ENCODE assay signal across 9 mouse cellular contexts in genomic region chr8:11498786-11499485, GRCm38 (mm10). TPM values are rescaled to one million over a fixed set of nuclear protein-coding genes. Genes with fewer than 3 reads are reported as not detected.
DNase-seq lines count a peak whose midpoint lies in the region; ATAC-seq and TF ChIP-seq lines count a peak whose summit lies in the region.
"Had no signal": no experiment of that assay in that cellular context is flagged by ENCODE, and none has a peak within 500 bp of the region (broad histone marks: within the 10 kb centered on the region; RNA-seq: fewer than 3 reads in every experiment).

No protein-coding gene starts in this region.

- WGBS in hindbrain, embryonic 12.5 days: 91% methylated on average over 4 of the region's 4 CpGs
- WGBS in hindbrain, postnatal 0 days: 91% methylated on average over 4 of the region's 4 CpGs
- WGBS in neural tube, embryonic 13.5 days: 91% methylated on average over 4 of the region's 4 CpGs

- 0 out of 2 replicates have a peak overlapping the region, but pooled peaks have one; percentile 62 for H3K4me2 ChIP-seq in hindbrain, embryonic 12.5 days (replicated peaks)
- no peak overlapping the region for H3K4me2 ChIP-seq in hindbrain, postnatal 0 days (ENCODE audit: low read depth, low read length)
- peak overlapping the region; percentile 69 for H3K4me2 ChIP-seq in neural tube, embryonic 13.5 days

- no peak for TF ChIP-seq CTCF in hindbrain, postnatal 0 days (IDR thresholded peaks at IDR 0.05; ENCODE audit: low read depth)
- TF ChIP-seq CTCF in bone marrow macrophage, adult 2 months (IDR thresholded peaks at IDR 0.05; ENCODE audit: low read depth, low read length): no peak

- H3K9ac ChIP-seq in hindbrain, embryonic 12.5 days: no peak overlapping the region
- no peak overlapping the region for H3K9ac ChIP-seq in hindbrain, postnatal 0 days (replicated peaks; ENCODE audit: low read length)
- no peak overlapping the region for H3K9ac ChIP-seq in neural tube, embryonic 13.5 days

- no peak overlapping the region for H3K4me3 ChIP-seq in hindbrain, embryonic 12.5 days
- no peak overlapping the region for H3K4me3 ChIP-seq in hindbrain, postnatal 0 days (ENCODE audit: low read length)
- peak overlapping the region; percentile 92 for H3K4me3 ChIP-seq in bone marrow macrophage, adult 2 months (ENCODE audit: insufficient read depth, low read length)
- peak overlapping the region; percentile 84; the same call in 1 of the 2 replicates for H3K4me3 ChIP-seq in neural tube, embryonic 13.5 days

- H3K4me1 ChIP-seq in hindbrain, embryonic 12.5 days: peaks cover 16% of the 10 kb centered on the region
- peaks cover 14% of the 10 kb centered on the region for H3K4me1 ChIP-seq in hindbrain, postnatal 0 days (ENCODE audit: insufficient read depth, low read length)
- H3K4me1 ChIP-seq in bone marrow macrophage, adult 2 months (ENCODE audit: control insufficient read depth, insufficient read depth, low read length): peaks cover 18% of the 10 kb centered on the region
- peaks cover 30% of the 10 kb centered on the region for H3K4me1 ChIP-seq in neural tube, embryonic 13.5 days (replicated peaks)

- H3K27me3 ChIP-seq in hindbrain, embryonic 12.5 days: peaks cover 4% of the 10 kb centered on the region; the same call in 1 of the 2 replicates
- no peaks in the 10 kb centered on the region for H3K27me3 ChIP-seq in hindbrain, postnatal 0 days (ENCODE audit: insufficient read depth, low read length)
- H3K27me3 ChIP-seq in neural tube, embryonic 13.5 days: peaks cover 24% of the 10 kb centered on the region

- no peak for TF ChIP-seq POLR2A in bone marrow macrophage, adult 2 months (IDR thresholded peaks at IDR 0.05; ENCODE audit: borderline replicate concordance, low read depth, low read length)

- H3K27ac ChIP-seq in hindbrain, embryonic 12.5 days: no peak overlapping the region
- no peak overlapping the region for H3K27ac ChIP-seq in hindbrain, postnatal 0 days
- no peak overlapping the region for H3K27ac ChIP-seq in bone marrow macrophage, adult 2 months (ENCODE audit: insufficient read depth, low read depth, low read length)
- no peak overlapping the region for H3K27ac ChIP-seq in neural tube, embryonic 13.5 days (replicated peaks)

- no peak for DNase-seq in hindbrain, postnatal 0 days (ENCODE audit: low spot score)
- DNase-seq in induced T-regulatory cell, adult 2 months (ENCODE audit: low read depth): peak; percentile 18
- no peak for DNase-seq in cerebellum, postnatal 4 days (ENCODE audit: low spot score in 2 of 2)
- DNase-seq in right cerebral cortex, postnatal 36 days (ENCODE audit: low spot score in 2 of 2): no peak
- DNase-seq in frontal cortex, postnatal 25 days (ENCODE audit: low spot score in 2 of 2): no peak
- DNase-seq: kidney, adult 18-20 months had no signal

- peaks cover 14% of the 10 kb centered on the region for H3K36me3 ChIP-seq in hindbrain, embryonic 12.5 days
- peaks cover 8% of the 10 kb centered on the region; the same call in 1 of the 2 replicates for H3K36me3 ChIP-seq in hindbrain, postnatal 0 days (ENCODE audit: insufficient read depth, low read length)
- H3K36me3 ChIP-seq in neural tube, embryonic 13.5 days: peaks cover 19% of the 10 kb centered on the region

- no peaks in the 10 kb centered on the region for H3K9me3 ChIP-seq in hindbrain, embryonic 12.5 days (replicated peaks)
- no peaks in the 10 kb centered on the region for H3K9me3 ChIP-seq in hindbrain, postnatal 0 days (ENCODE audit: low read length)
- H3K9me3 ChIP-seq in neural tube, embryonic 13.5 days: no peaks in the 10 kb centered on the region

- ATAC-seq in hindbrain, embryonic 12.5 days (ENCODE audit: low FRiP score): no peak
- no peak for ATAC-seq in hindbrain, postnatal 0 days
- ATAC-seq in neural tube, embryonic 13.5 days (ENCODE audit: low read depth): no peak

RNA-seq across cellular contexts. Expression of gene Naxd, which starts 1.6 kb away (rescaled TPM):
- 109 and 121 TPM in 2 replicates for polyA plus RNA-seq in hindbrain, embryonic 12.5 days (2016; fragmentation: Nextera tagmentation; extraction: Ambion mirVana)
- 86.9 and 115 TPM in 2 replicates for total RNA-seq in hindbrain, postnatal 0 days (2014; rRNA removed)
- 125 and 129 TPM in 2 replicates for polyA plus RNA-seq in hindbrain, postnatal 0 days (2015; fragmentation: Nextera tagmentation; extraction: Ambion mirVana)
- polyA plus RNA-seq in bone marrow macrophage, adult 2 months (2012; ENCODE audit: insufficient read depth, insufficient read length, missing spikeins): 45.1 and 48.0 TPM in 2 replicates
- polyA plus RNA-seq in neural tube, embryonic 13.5 days (2015; fragmentation: Nextera tagmentation; extraction: Ambion mirVana): 148 and 150 TPM in 2 replicates

RNA-seq across cellular contexts. Expression of gene Rab20, which starts 20.4 kb away (rescaled TPM):
- polyA plus RNA-seq in hindbrain, embryonic 12.5 days (2016; fragmentation: Nextera tagmentation; extraction: Ambion mirVana): 0.79 and 1.6 TPM in 2 replicates
- 0.58 and 4.7 TPM in 2 replicates for total RNA-seq in hindbrain, postnatal 0 days (2014; rRNA removed)
- polyA plus RNA-seq in hindbrain, postnatal 0 days (2015; fragmentation: Nextera tagmentation; extraction: Ambion mirVana): 2.2 and 3.1 TPM in 2 replicates
- polyA plus RNA-seq in bone marrow macrophage, adult 2 months (2012; ENCODE audit: insufficient read depth, insufficient read length, missing spikeins): 12.2 and 12.5 TPM in 2 replicates
- 1.4 and 1.5 TPM in 2 replicates for polyA plus RNA-seq in neural tube, embryonic 13.5 days (2015; fragmentation: Nextera tagmentation; extraction: Ambion mirVana)

RNA-seq across cellular contexts. Expression of gene Cars2, which starts 51.6 kb away (rescaled TPM):
- 17.9 and 20.6 TPM in 2 replicates for polyA plus RNA-seq in hindbrain, embryonic 12.5 days (2016; fragmentation: Nextera tagmentation; extraction: Ambion mirVana)
- 42.6 and 58.0 TPM in 2 replicates for total RNA-seq in hindbrain, postnatal 0 days (2014; rRNA removed)
- 19.3 and 20.7 TPM in 2 replicates for polyA plus RNA-seq in hindbrain, postnatal 0 days (2015; fragmentation: Nextera tagmentation; extraction: Ambion mirVana)
- polyA plus RNA-seq in bone marrow macrophage, adult 2 months (2012; ENCODE audit: insufficient read depth, insufficient read length, missing spikeins): 19.5 and 27.3 TPM in 2 replicates
- 25.1 and 25.4 TPM in 2 replicates for polyA plus RNA-seq in neural tube, embryonic 13.5 days (2015; fragmentation: Nextera tagmentation; extraction: Ambion mirVana)

RNA-seq across cellular contexts. Expression of gene Ing1, which starts 56.4 kb away (rescaled TPM):
- 53.4 and 57.5 TPM in 2 replicates for polyA plus RNA-seq in hindbrain, embryonic 12.5 days (2016; fragmentation: Nextera tagmentation; extraction: Ambion mirVana)
- 12.5 and 19.0 TPM in 2 replicates for total RNA-seq in hindbrain, postnatal 0 days (2014; rRNA removed)
- polyA plus RNA-seq in hindbrain, postnatal 0 days (2015; fragmentation: Nextera tagmentation; extraction: Ambion mirVana): 36.7 and 38.3 TPM in 2 replicates
- polyA plus RNA-seq in bone marrow macrophage, adult 2 months (2012; ENCODE audit: insufficient read depth, insufficient read length, missing spikeins): 52.6 and 59.4 TPM in 2 replicates
- polyA plus RNA-seq in neural tube, embryonic 13.5 days (2015; fragmentation: Nextera tagmentation; extraction: Ambion mirVana): 54.4 and 56.9 TPM in 2 replicates

Comparison
In these comparisons a context has a peak if more than half of its experiments do, and no peak if none do; other contexts are left out.
1. H3K4me3 ChIP-seq: peak in bone marrow macrophage, adult 2 months (single experiment) and neural tube, embryonic 13.5 days (single experiment); none in hindbrain, embryonic 12.5 days (single experiment) and hindbrain, postnatal 0 days (single experiment).